Mouse (Mus musculus) spleen, adult 2 months (tissue): Measurements from ENCODE around the gene Lingo3. TPM values are rescaled to one million over a fixed set of nuclear protein-coding genes. Genes with fewer than 3 reads are reported as not detected.

Experiments
- DNase-seq, 2 experiments: peaks; one replicate each; pipeline versions ENCODE4 v3.0.0 to v3.0.0-alpha.2; 2012 to 2021; ENCODE audit warnings: low spot score in 2 of 2, low read depth in 1 of 2
- H3K27ac ChIP-seq: fragments of 200-500 bp; 2 replicates; pipeline ENCODE4 v1.5.1; 2012; ENCODE audit warnings: low read length, inconsistent platforms; ENCODE audit not compliant: insufficient read depth
- H3K27me3 ChIP-seq: fragments of 200-500 bp; 2 replicates; pipeline ENCODE4 v1.6.1; 2012; ENCODE audit warnings: mild to moderate bottlenecking, moderate library complexity, low read length, inconsistent platforms; ENCODE audit not compliant: control insufficient read depth, insufficient read depth
- H3K36me3 ChIP-seq: fragments of 200-500 bp; 2 replicates; pipeline ENCODE4 v1.6.1; 2012; ENCODE audit warnings: mild to moderate bottlenecking, low read length, inconsistent platforms; ENCODE audit not compliant: control insufficient read depth, insufficient read depth
- H3K4me1 ChIP-seq: fragments of 200-500 bp; 2 replicates; pipeline ENCODE4 v1.6.1; 2011; ENCODE audit warnings: inconsistent platforms; ENCODE audit not compliant: control insufficient read depth, insufficient read depth, insufficient read length
- H3K4me3 ChIP-seq: fragments of 200-500 bp; 2 replicates; pipeline ENCODE4 v1.5.1; 2011; ENCODE audit warnings: mild to moderate bottlenecking, inconsistent platforms; ENCODE audit not compliant: insufficient read depth, insufficient read length; ENCODE audit errors: extremely low read depth
- CTCF ChIP-seq: fragments of 200-500 bp; IDR thresholded peaks from 2 replicates; pipeline ENCODE4 v1.5.1; 2011; ENCODE audit warnings: mild to moderate bottlenecking, inconsistent platforms; ENCODE audit not compliant: insufficient read depth, insufficient read length, insufficient replicate concordance; ENCODE audit errors: extremely low read depth
- POLR2A ChIP-seq: fragments of 200-500 bp; IDR thresholded peaks from 2 replicates; pipeline ENCODE4 v1.6.1; 2011; ENCODE audit warnings: low read depth, low read length, inconsistent platforms
- WGBS: fragments of 180-500 bp; shearing (Covaris S2); methylation state at CpG from one replicate; pipeline ENCODE4 v1.1.7; 2018; 5-methylcytosine and 5-hydroxymethylcytosine counted together
- polyA plus RNA-seq: library from polyadenylated mRNA; depleted of rRNA; stranded (reverse); fragments of >200 nt; gene quantifications from 2 replicates; pipeline ENCODE4 v1.2.3, GENCODE M21; 2012

The Lingo3 gene
- polyA plus RNA-seq, 1 experiment: 0.02 TPM

DNA sequence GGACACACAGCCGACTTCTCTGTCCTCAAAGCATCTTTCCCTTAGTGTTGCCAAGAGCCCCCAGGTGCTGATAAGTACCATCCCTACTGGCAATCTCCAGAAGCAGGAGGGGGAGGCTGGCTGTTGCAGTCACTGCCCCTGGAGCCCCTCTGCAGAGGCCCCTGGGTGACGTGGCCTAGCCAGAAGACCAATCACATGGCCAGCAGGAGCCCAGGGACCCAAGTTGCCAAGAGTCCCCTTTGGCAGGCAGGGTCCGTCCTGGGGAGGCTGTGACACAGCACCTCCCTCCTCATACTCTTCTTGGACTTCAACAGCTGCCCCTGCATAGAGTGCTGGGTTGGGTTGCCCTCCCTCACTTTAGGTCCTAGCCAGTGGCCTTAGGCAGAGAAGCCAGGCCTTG lies 40.8 kb downstream of the Lingo3 start:
- Histone ChIP-seq H3K4me3 (no peak overlapping the region), H3K27me3 (no peaks in the 10 kb centered on the region), H3K27ac (no peak overlapping the region), H3K4me1 (peaks cover 13% of the 10 kb centered on the region), H3K36me3 (peaks cover 33% of the 10 kb centered on the region)
- no peak for DNase-seq
- 91% methylated on average over 3 of the region's 3 CpGs for WGBS
- TF ChIP-seq CTCF: no peak
- TF ChIP-seq POLR2A: no peak

DNA sequence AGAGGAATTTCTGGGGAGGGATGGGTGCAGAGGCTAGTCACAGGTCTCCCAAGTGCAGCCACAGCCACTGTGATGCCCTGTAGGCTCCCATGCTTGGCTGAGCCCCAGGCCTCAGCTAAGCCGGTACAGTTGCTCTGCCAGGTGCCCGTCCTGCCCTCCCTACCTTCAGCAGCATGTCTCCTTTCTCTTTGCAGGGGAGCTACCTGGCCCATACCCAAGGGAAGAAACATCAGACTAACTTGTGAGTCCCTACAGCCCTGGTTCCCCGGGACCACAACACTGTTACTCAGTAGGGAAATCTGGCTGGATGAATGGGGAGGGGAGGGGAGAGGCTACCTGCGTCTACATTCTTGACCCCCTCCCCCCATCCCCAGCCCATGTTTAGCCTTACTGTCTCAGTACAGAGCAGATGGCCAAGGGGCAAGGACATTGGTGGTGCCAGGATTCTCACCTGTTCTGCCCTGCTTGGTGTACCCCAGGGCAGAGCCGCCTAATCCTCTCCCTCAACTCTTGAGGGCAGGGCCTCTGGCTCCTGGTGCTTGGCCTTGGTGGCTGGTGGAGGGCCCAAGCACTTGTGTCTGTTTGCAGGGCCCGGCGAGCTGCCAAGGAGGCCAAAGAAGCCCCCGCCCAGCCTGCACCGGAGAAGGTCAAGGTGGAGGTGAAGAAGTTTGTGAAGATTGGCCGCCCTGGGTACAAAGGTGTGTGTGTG lies 41.5 kb downstream of the Lingo3 start:
- H3K4me3 ChIP-seq: no peak overlapping the region
- DNase-seq: no peak
- no peak for TF ChIP-seq POLR2A
- TF ChIP-seq CTCF: no peak
- 95% methylated on average over 10 of the region's 10 CpGs for WGBS
- peaks cover 13% of the 10 kb centered on the region for H3K4me1 ChIP-seq
- H3K36me3 ChIP-seq: peaks cover 33% of the 10 kb centered on the region
- H3K27me3 ChIP-seq: no peaks in the 10 kb centered on the region
- no peak overlapping the region for H3K27ac ChIP-seq

GRCm38 (mm10) chr10:80799070-80799566 lies 44.7 kb downstream of the Lingo3 start:
- WGBS: 2% methylated on average over 18 of the region's 18 CpGs
- no peak for DNase-seq
- no peak for TF ChIP-seq POLR2A
- no peak for TF ChIP-seq CTCF
- H3K36me3 ChIP-seq: peaks cover 33% of the 10 kb centered on the region
- H3K4me1 ChIP-seq: peaks cover 4% of the 10 kb centered on the region; the same call in 1 of the 2 replicates
- no peaks in the 10 kb centered on the region for H3K27me3 ChIP-seq
- peak overlapping the region; percentile 82 for H3K27ac ChIP-seq
- peak overlapping the region; percentile 85 for H3K4me3 ChIP-seq

- Histone ChIP-seq H3K27ac (peak within 1 kb of the TSS; percentile 100), H3K27me3 (no peaks in the 10 kb centered on the region), H3K36me3 (peaks cover 29% of the 10 kb centered on the region), H3K4me1 (peaks cover 4% of the 10 kb centered on the region; the same call in 1 of the 2 replicates), H3K4me3 (peak within 1 kb of the TSS; percentile 94)
- no peak for TF ChIP-seq CTCF
- TF ChIP-seq POLR2A: no peak; the same call in 1 of the 2 replicates
- DNase-seq: peak; percentile 93 to 96
- under 1% methylated on average over 104 of the region's 104 CpGs for WGBS
Observed at GRCm38 (mm10) chr10:80798150-80799006, 45.5 kb downstream of the Lingo3 start, which contains the start of the genes Sf3a2 and Plekhj1. Gene Sf3a2 (plus strand): TSS chr10:80798198. Gene Plekhj1 (minus strand): TSS chr10:80798626.

GRCm38 (mm10) chr10:80797186-80798149 lies 46.4 kb downstream of the Lingo3 start:
- peak in 1 of 2 experiments; percentile 18 for DNase-seq

DNA sequence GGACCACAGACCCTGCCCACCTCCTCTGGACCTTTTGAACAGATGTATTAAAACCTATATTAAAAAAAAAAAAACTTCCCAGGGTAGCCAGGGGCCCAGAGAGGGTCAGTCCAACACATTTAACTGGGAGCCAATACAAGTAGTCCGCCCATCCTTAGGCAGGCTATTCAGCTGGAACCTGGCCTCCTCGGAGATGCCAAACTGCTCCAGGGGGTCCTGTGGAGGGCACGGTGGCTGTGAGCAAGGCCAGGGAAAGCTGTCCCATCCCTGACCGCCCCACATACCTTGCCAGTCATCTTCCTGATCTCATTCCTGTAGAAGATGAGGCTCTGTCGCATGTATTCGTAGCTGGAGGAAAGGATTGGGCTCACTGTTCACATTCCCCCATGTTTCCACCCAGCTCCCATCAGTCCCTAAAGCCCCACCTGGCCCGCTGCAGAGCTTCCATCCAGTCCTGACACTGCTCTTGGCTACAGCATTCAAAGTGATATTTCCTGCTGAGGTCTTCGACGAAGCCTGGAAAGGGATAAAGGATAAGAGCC lies 47.5 kb downstream of the Lingo3 start:
- no peaks in the 10 kb centered on the region for H3K27me3 ChIP-seq
- no peak overlapping the region for H3K27ac ChIP-seq
- TF ChIP-seq POLR2A (no peak), CTCF (no peak)
- peaks cover 22% of the 10 kb centered on the region for H3K36me3 ChIP-seq
- no peak for DNase-seq
- H3K4me3 ChIP-seq: no peak overlapping the region
- 93% methylated on average over 9 of the region's 9 CpGs for WGBS
- peaks cover 13% of the 10 kb centered on the region for H3K4me1 ChIP-seq

More at GRCm38 (mm10) chr10:80797186-80798149, 46.4 kb downstream of the Lingo3 start:
- H3K4me1 ChIP-seq: peaks cover 4% of the 10 kb centered on the region; the same call in 1 of the 2 replicates
- peaks cover 23% of the 10 kb centered on the region for H3K36me3 ChIP-seq
- H3K27me3 ChIP-seq: no peaks in the 10 kb centered on the region
- H3K27ac ChIP-seq: peak overlapping the region; percentile 100
- 3% methylated on average over 59 of the region's 59 CpGs for WGBS
- H3K4me3 ChIP-seq: peak overlapping the region; percentile 94
- TF ChIP-seq POLR2A: no peak
- TF ChIP-seq CTCF: no peak
